Mouse (Mus musculus) C2C12 (cell line): ENCODE measurements around the gene Gdpd3.

Experiments used
- CEBPB ChIP-seq: IDR thresholded peaks from one replicate; pipeline ENCODE4 v1.6.1; 2011; ENCODE audit warnings: low read depth, mild to moderate bottlenecking, control low read depth, moderate library complexity
- CTCF ChIP-seq: IDR thresholded peaks from one replicate; pipeline ENCODE4 v1.5.1; 2011; ENCODE audit not compliant: control insufficient read depth, insufficient read depth, insufficient read length
- FOSL1 ChIP-seq: IDR thresholded peaks from one replicate; pipeline ENCODE4 v1.8.0; 2011; ENCODE audit warnings: mild to moderate bottlenecking, low read length; ENCODE audit not compliant: poor library complexity, insufficient read depth, severe bottlenecking
- MAX ChIP-seq: IDR thresholded peaks from one replicate; pipeline ENCODE4 v1.6.1; 2011; ENCODE audit warnings: mild to moderate bottlenecking, control low read depth
- MYOD1 ChIP-seq: IDR thresholded peaks from one replicate; pipeline ENCODE4 v1.6.1; 2011; ENCODE audit warnings: low read depth; ENCODE audit not compliant: control insufficient read depth, insufficient read length
- MYOG ChIP-seq: IDR thresholded peaks from one replicate; pipeline ENCODE4 v1.6.1; 2011; ENCODE audit not compliant: control insufficient read depth, insufficient read length; ENCODE audit errors: extremely low read depth
- USF1 ChIP-seq: IDR thresholded peaks from one replicate; pipeline ENCODE4 v1.6.1; 2011; ENCODE audit warnings: low read depth, mild to moderate bottlenecking, control low read depth, moderate library complexity

GRCm38 (mm10) chr7:126736122-126736521 lies 30.0 kb upstream of the Gdpd3 start:
- TF ChIP-seq CTCF (no peak), USF1 (no peak), CEBPB (no peak), MAX (no peak), MYOD1 (no peak), MYOG (no peak), FOSL1 (no peak)
